Mouse (Mus musculus) frontal cortex, adult 2 months (tissue): ENCODE results near the gene Apol7b. TPM values are rescaled to one million over a fixed set of nuclear protein-coding genes. Genes with fewer than 3 reads are reported as not detected.
A peak's percentile ranks its signal among the peaks of the same experiment; 100 is the strongest.
"Not testable (repeated sequence)": the region's sequence is repeated elsewhere in the genome, so short reads cannot be mapped to it uniquely, and the experiment has no call there.

ENCODE experiments used
- DNase-seq, 2 experiments: peaks; one replicate each; pipeline ENCODE4 v3.0.0; 2022; ENCODE audit warnings: low spot score in 1 of 2; ENCODE audit errors: extremely low spot score in 1 of 2
- polyA plus RNA-seq: library from polyadenylated mRNA; depleted of rRNA; stranded (reverse); fragments of >200 nt; gene quantifications from 2 replicates; pipeline ENCODE4 v1.2.3, GENCODE M21; 2012; rRNA removed

The Apol7b gene
- polyA plus RNA-seq = 0.08 and 0.22 TPM in 2 replicates

DNA sequence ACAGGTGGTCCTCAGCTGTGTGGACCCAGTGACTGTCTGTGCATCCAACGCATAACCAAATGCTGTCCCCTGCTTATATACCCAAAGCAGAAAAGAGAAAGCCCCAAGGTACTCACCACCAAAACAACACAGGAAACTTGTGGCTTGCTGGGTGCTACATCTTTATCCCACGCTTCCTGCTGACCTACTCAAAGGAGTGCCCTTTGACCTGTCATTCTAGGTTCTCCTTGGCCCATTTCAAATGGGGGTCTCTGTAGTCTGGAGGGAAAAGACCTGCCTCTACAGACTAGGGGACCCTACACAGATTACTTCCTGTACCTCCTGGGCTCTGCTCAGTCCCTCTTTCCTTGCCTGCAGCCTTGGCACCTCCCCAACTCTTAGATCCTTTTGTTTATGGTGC, at the start of gene Apol7b:
Gene Apol7b (minus strand): TSS at position 101 of the 400 bp plus-strand sequence.
- not testable (repeated sequence) for DNase-seq

GRCm38 (mm10) chr15:77494694-77495093, 47.4 kb upstream of the Apol7b start:
- not testable (repeated sequence) for DNase-seq

DNA sequence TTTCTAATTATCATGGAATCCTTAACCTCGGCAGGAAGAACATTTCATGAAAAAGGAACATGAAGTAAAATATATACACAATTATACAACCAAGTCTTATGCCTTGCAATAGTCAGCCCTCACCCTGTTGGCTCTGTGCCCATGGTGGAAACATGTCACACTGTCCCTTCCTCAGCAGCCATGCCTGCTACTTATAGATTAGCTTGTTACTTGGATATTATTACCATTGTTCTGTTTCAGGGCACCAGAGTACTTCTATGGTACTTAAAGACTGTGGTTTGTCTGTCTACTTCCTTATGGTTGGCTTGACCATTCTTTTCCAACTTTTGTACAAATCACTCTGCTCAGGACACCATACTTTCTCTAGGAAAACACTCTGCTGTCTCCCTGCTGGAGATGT, 45.9 kb upstream of the Apol7b start:
- DNase-seq = not testable (repeated sequence)

- DNase-seq = no peak
Measured at GRCm38 (mm10) chr15:77482140-77482794, 35.0 kb upstream of the Apol7b start.

GRCm38 (mm10) chr15:77476693-77477092, 29.4 kb upstream of the Apol7b start, which contains the start of gene Apol10a:
TSS of gene Apol10a (plus strand) at chr15:77477047.
- DNase-seq = not testable (repeated sequence)

GRCm38 (mm10) chr15:77474699-77475390, 27.6 kb upstream of the Apol7b start:
- DNase-seq = not testable (repeated sequence)

- DNase-seq = peak in 1 of 2 experiments; percentile 26
Measured at GRCm38 (mm10) chr15:77449927-77450326, 2.6 kb upstream of the Apol7b start.

DNA sequence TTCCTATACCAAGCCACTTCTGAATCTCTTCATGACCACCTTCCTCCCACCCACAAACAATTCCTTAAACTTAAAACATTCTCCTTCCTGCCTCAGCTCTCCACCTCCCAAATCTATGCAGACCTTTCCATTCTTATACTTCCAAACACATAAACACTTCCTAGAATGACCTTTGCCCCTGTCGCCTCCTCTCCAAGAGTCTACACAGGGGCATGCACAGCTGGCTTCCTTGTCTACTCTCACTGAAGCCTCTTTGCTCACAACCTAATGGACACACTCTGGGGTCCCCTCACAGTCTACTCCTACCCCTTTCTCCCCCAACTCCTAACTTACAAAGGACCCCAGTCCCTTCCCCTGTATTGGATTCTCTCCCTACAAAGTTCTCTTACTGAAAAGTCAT, 1.6 kb downstream of the Apol7b start:
- not testable (repeated sequence) for DNase-seq

DNA sequence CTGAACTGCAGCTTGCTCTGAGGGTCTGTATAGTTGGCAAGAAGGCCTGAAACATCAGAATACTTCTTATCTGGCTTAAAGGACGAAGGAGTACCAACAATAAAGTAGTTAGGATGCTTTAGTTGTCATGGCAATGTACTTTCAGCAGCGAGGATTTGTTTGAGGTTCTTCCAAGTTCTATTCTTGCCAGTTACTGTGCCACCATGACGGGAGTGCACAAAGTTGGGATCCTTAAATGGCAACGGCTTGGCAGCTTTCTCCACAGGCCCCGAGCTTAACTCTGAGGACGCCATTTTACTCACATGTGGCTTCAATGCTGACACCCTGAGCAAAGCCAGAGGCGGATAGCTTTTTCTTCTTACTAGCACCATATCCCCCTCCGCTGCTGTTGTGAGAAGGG, 2.5 kb downstream of the Apol7b start:
- peak; percentile 38 to 53 for DNase-seq

DNA sequence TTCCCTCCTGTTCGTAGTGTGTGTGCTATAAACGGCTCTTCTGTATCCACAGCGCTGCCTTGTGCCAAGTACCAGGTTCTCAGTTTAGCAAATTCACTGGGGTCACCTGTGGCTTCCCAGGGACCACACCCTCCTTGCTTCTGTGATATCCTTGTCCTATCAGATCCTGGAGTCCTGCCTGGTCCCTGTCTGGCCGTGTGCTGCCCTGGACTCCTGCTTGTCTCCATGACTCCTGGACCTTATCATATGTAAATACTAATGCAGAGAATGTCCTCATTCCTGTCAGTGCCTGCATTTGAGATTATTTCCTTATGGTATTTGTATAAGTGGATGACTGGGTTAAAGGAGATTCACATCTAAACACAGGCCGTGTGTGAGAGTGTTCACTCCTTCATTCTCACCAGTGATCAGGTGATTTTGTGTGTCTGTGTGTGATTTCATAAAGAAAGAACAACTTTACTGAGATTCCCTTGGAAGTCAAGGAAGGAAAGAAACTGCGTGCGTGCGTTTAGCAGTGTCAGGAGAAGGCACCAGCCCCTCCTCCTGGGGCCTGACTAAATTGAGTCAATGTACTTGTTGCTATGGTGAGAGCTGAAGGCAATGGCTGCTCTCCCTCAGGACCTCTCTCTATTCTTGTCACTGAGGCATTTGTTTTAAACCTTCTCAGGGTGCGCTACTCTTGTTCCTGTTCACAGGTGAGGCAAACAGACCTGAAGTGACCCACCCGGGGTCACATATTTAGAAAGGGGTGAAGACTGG, 18.4 kb downstream of the Apol7b start:
- DNase-seq = not testable (repeated sequence)

DNA sequence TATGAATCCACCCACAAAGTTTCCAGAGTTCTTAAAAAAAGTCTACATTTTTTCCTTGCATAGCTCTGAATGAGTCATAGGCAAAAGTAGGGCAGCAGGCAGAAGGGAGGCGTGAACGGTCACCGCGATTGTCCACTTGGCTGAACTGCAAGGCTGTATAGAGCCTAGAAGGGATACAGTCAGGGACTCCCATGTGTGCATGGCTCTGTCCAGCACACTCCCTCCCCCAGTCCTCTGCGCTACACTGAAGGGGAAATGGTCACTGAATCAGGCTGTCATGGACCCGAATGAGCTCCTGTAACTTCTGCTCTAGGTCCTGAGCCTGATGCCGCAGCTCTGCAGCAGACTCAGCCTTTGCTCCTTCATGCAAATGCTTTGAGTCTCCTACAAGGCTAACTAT, 24.4 kb downstream of the Apol7b start:
- not testable (repeated sequence) for DNase-seq

- DNase-seq = not testable (repeated sequence)
Measured at GRCm38 (mm10) chr15:77419657-77420056, 27.6 kb downstream of the Apol7b start.

GRCm38 (mm10) chr15:77416655-77417333, 30.5 kb downstream of the Apol7b start:
- DNase-seq = not testable (repeated sequence)

- DNase-seq = not testable (repeated sequence)
Measured at GRCm38 (mm10) chr15:77415653-77416052, 31.6 kb downstream of the Apol7b start.

DNA sequence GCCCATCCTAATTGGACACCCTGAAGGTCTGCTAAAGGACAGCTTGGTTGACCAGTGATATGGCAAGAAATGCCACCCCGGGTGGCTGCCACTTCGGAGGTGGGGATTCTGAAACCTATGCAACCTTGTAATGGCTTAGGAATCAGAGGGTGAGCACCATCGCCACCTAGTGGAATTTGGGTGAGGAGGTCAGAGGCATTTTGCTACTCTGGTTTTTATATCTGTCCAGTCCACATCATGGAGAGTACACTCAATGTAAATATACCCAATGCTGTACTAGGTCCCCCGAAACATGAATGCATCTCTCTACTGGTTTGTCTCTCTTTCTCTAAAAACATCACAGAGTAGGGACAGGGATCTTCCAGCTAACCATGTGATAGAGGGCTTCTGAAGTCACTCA, 34.6 kb downstream of the Apol7b start:
- DNase-seq = peak in 1 of 2 experiments; percentile 35

- not testable (repeated sequence) for DNase-seq
Measured at GRCm38 (mm10) chr15:77411035-77411434, 36.3 kb downstream of the Apol7b start, which contains the start of gene Apol9a. TSS of gene Apol9a (minus strand) at chr15:77411135.

DNA sequence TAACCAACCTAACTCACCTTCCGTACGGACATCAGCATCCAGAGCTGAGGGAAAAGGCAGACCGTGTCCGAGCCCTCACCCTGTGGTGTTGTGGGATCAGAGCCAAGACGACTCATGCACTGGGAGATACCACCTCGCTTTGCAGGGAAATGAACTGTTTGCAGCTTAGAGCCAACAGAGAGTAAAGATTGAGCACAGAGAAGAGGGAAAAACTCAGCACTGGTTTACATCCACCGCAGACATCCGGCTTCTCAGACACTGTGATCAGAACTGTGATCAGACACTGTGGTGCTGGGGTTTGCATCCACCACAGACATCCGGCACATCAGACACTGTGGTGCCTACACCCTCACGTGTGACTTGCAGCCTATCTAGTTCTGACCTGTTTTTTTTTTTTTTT, 40.9 kb downstream of the Apol7b start:
- DNase-seq = peak in 1 of 2 experiments; percentile 10

- peak in 1 of 2 experiments; percentile 48 for DNase-seq
Measured at GRCm38 (mm10) chr15:77399027-77399426, 48.3 kb downstream of the Apol7b start, which contains the start of gene Apol7a. TSS of gene Apol7a (minus strand) at chr15:77399110.

GRCm38 (mm10) chr15:77397450-77398132, 49.7 kb downstream of the Apol7b start:
- peak in 1 of 2 experiments; percentile 59 for DNase-seq

GRCm38 (mm10) chr15:77393832-77394231, 53.5 kb downstream of the Apol7b start:
- not testable (repeated sequence) for DNase-seq
